Mouse (Mus musculus): ENCODE data around the gene Ostn.
"Not testable (repeated sequence)": the region's sequence is repeated elsewhere in the genome, so short reads cannot be mapped to it uniquely, and the experiment has no call there.

- TF ChIP-seq CTCF, POLR2A (IDR thresholded peaks at IDR 0.05; ENCODE audit: insufficient read depth, low read depth, low read length): not testable (repeated sequence)
These were observed at the start of gene Ostn for GRCm38 (mm10) chr16:27307189-27307588.
